Mouse (Mus musculus) myocyte (in vitro differentiated cells): Measurements from ENCODE around the gene Golph3l. TPM values are rescaled to one million over a fixed set of nuclear protein-coding genes. Genes with fewer than 3 reads are reported as not detected.

Experiments
- H3K27me3 ChIP-seq: one replicate; pipeline ENCODE4 v1.6.1; 2011; ENCODE audit not compliant: control insufficient read depth, insufficient read depth, insufficient read length
- H3K36me3 ChIP-seq: one replicate; pipeline ENCODE4 v1.6.1; 2011; ENCODE audit not compliant: control insufficient read depth, insufficient read depth
- H3K4me2 ChIP-seq: one replicate; pipeline ENCODE4 v1.6.1; 2011; ENCODE audit warnings: low read depth, control low read depth
- H3K4me3 ChIP-seq: one replicate; pipeline ENCODE4 v1.5.1; 2011; ENCODE audit warnings: mild to moderate bottlenecking, control low read depth, moderate library complexity
- H3K79me2 ChIP-seq: one replicate; pipeline ENCODE4 v1.6.1; 2011; ENCODE audit not compliant: control insufficient read depth, insufficient read depth
- H3ac ChIP-seq: one replicate; pipeline ENCODE4 v1.6.1; 2011; ENCODE audit not compliant: control insufficient read depth, insufficient read length
- CEBPB ChIP-seq: IDR thresholded peaks from 2 replicates; pipeline ENCODE4 v1.6.1; 2011; ENCODE audit warnings: mild to moderate bottlenecking, moderate library complexity; ENCODE audit not compliant: poor library complexity, insufficient read depth, severe bottlenecking
- E2F4 ChIP-seq: IDR thresholded peaks from one replicate; pipeline ENCODE4 v1.6.1; 2011; ENCODE audit warnings: mild to moderate bottlenecking, control low read depth, moderate library complexity; ENCODE audit not compliant: insufficient read depth
- MAX ChIP-seq: IDR thresholded peaks from one replicate; pipeline ENCODE4 v1.6.1; 2011; ENCODE audit warnings: low read depth, mild to moderate bottlenecking, control low read depth
- MYOD1 ChIP-seq, 3 experiments: IDR thresholded peaks; one replicate each; pipeline ENCODE4 v1.6.1; 2011; ENCODE audit warnings: control low read depth in 2 of 3, low read depth in 2 of 3, mild to moderate bottlenecking in 2 of 3, moderate library complexity in 1 of 3; ENCODE audit not compliant: insufficient read length in 2 of 3, control insufficient read depth in 1 of 3
- MYOG ChIP-seq, 3 experiments: IDR thresholded peaks; one replicate each; pipeline ENCODE4 v1.6.1; 2011; ENCODE audit warnings: control low read depth in 2 of 3, low read depth in 2 of 3, mild to moderate bottlenecking in 2 of 3; ENCODE audit not compliant: insufficient read length in 2 of 3, control insufficient read depth in 1 of 3, insufficient read depth in 1 of 3
- POLR2A ChIP-seq: IDR thresholded peaks from one replicate; pipeline ENCODE4 v1.6.1; 2011; ENCODE audit warnings: low read depth, mild to moderate bottlenecking, control low read depth, moderate library complexity; ENCODE audit not compliant: insufficient read length
- POLR2AphosphoS2 ChIP-seq: IDR thresholded peaks from one replicate; pipeline ENCODE4 v1.6.1; 2011; ENCODE audit warnings: low read depth, control low read depth; ENCODE audit not compliant: insufficient read length
- REST ChIP-seq: IDR thresholded peaks from one replicate; pipeline ENCODE4 v1.6.1; 2011; ENCODE audit warnings: mild to moderate bottlenecking, control low read depth, moderate library complexity; ENCODE audit not compliant: insufficient read depth, insufficient read length
- SRF ChIP-seq: IDR thresholded peaks from one replicate; pipeline ENCODE4 v1.6.1; 2011; ENCODE audit warnings: low read depth; ENCODE audit not compliant: control insufficient read depth, insufficient read length
- TCF12 ChIP-seq: IDR thresholded peaks from one replicate; pipeline ENCODE4 v1.6.1; 2011; ENCODE audit warnings: mild to moderate bottlenecking, control low read depth; ENCODE audit not compliant: poor library complexity, insufficient read depth, severe bottlenecking
- TCF3 ChIP-seq: IDR thresholded peaks from one replicate; pipeline ENCODE4 v1.6.1; 2011; ENCODE audit warnings: low read depth, control low read depth; ENCODE audit not compliant: insufficient read length
- USF1 ChIP-seq: IDR thresholded peaks from one replicate; pipeline ENCODE4 v1.6.1; 2011; ENCODE audit warnings: low read depth, mild to moderate bottlenecking, control low read depth, moderate library complexity
- polyA plus RNA-seq: library from polyadenylated mRNA; unstranded; fragments of >200 nt; fragmentation: generic; extraction: Trizol; gene quantifications from one replicate; pipeline ENCODE4 v1.2.1, GENCODE M21; 2012; ENCODE audit warnings: missing spikeins

Golph3l gene
- polyA plus RNA-seq, 1 experiment: 4.4 TPM

- H3K4me2 ChIP-seq: no peak overlapping the region
- no peaks in the 10 kb centered on the region for H3K79me2 ChIP-seq
- H3K4me3 ChIP-seq: no peak overlapping the region
- TF ChIP-seq TCF3 (no peak), POLR2AphosphoS2 (no peak), CEBPB (no peak), REST (no peak), MYOD1 (IDR thresholded peaks at IDR 0.05; ENCODE audit: control insufficient read depth in 1 of 3, insufficient read length in 2 of 3, low read depth in 2 of 3) (no peak), MAX (no peak), POLR2A (no peak), USF1 (no peak), E2F4 (no peak), MYOG (IDR thresholded peaks at IDR 0.05; ENCODE audit: control insufficient read depth in 1 of 3, insufficient read depth in 1 of 3, insufficient read length in 2 of 3, low read depth in 2 of 3) (no peak), SRF (no peak), TCF12 (no peak)
- H3K27me3 ChIP-seq: no peaks in the 10 kb centered on the region
- no peaks in the 10 kb centered on the region for H3K36me3 ChIP-seq
- H3ac ChIP-seq: no peak overlapping the region
Measured at GRCm38 (mm10) chr3:95569585-95569984, 19.1 kb upstream of the Golph3l start.

- Histone ChIP-seq H3K4me3 (peak overlapping the region; percentile 32), H3K27me3 (no peaks in the 10 kb centered on the region), H3K79me2 (peaks cover 4% of the 10 kb centered on the region), H3K36me3 (peaks cover 9% of the 10 kb centered on the region), H3ac (no peak overlapping the region), H3K4me2 (peak overlapping the region; percentile 70)
- TF ChIP-seq TCF12 (no peak), MAX (no peak), POLR2AphosphoS2 (no peak), POLR2A (no peak), MYOD1 (IDR thresholded peaks at IDR 0.05; ENCODE audit: control insufficient read depth in 1 of 3, insufficient read length in 2 of 3, low read depth in 2 of 3) (no peak), SRF (no peak)
Measured at GRCm38 (mm10) chr3:95587754-95588603, 755 bp upstream of the Golph3l start.

GRCm38 (mm10) chr3:95598734-95599133 lies 10.0 kb downstream of the Golph3l start:
- H3K4me2 ChIP-seq: no peak overlapping the region
- H3K4me3 ChIP-seq: no peak overlapping the region
- TF ChIP-seq CEBPB: no peak
- TF ChIP-seq TCF3: no peak
- no peak for TF ChIP-seq MYOD1 (IDR thresholded peaks at IDR 0.05; ENCODE audit: control insufficient read depth in 1 of 3, insufficient read length in 2 of 3, low read depth in 2 of 3)
- no peak for TF ChIP-seq REST
- no peak for TF ChIP-seq POLR2AphosphoS2
- TF ChIP-seq E2F4: no peak
- TF ChIP-seq USF1: no peak
- no peak for TF ChIP-seq POLR2A
- TF ChIP-seq MYOG (IDR thresholded peaks at IDR 0.05; ENCODE audit: control insufficient read depth in 1 of 3, insufficient read depth in 1 of 3, insufficient read length in 2 of 3, low read depth in 2 of 3): no peak
- TF ChIP-seq MAX: no peak
- no peak for TF ChIP-seq TCF12
- no peak for TF ChIP-seq SRF
- peaks cover 4% of the 10 kb centered on the region for H3K36me3 ChIP-seq
- H3ac ChIP-seq: no peak overlapping the region
- no peaks in the 10 kb centered on the region for H3K79me2 ChIP-seq
- H3K27me3 ChIP-seq: no peaks in the 10 kb centered on the region

GRCm38 (mm10) chr3:95601287-95601686 lies 12.6 kb downstream of the Golph3l start:
- no peaks in the 10 kb centered on the region for H3K27me3 ChIP-seq
- TF ChIP-seq TCF3 (no peak), E2F4 (no peak), MAX (no peak), SRF (no peak), CEBPB (no peak), MYOG (IDR thresholded peaks at IDR 0.05; ENCODE audit: control insufficient read depth in 1 of 3, insufficient read depth in 1 of 3, insufficient read length in 2 of 3, low read depth in 2 of 3) (no peak), TCF12 (no peak)
- H3K79me2 ChIP-seq: no peaks in the 10 kb centered on the region
- H3K4me2 ChIP-seq: no peak overlapping the region
- no peak overlapping the region for H3ac ChIP-seq
- H3K36me3 ChIP-seq: no peaks in the 10 kb centered on the region
- H3K4me3 ChIP-seq: no peak overlapping the region

GRCm38 (mm10) chr3:95606096-95606495 lies 17.4 kb downstream of the Golph3l start:
- no peak overlapping the region for H3ac ChIP-seq
- no peak overlapping the region for H3K4me2 ChIP-seq
- no peak for TF ChIP-seq MYOG (IDR thresholded peaks at IDR 0.05; ENCODE audit: control insufficient read depth in 1 of 3, insufficient read depth in 1 of 3, insufficient read length in 2 of 3, low read depth in 2 of 3)
- no peak for TF ChIP-seq E2F4
- TF ChIP-seq REST: no peak

More at GRCm38 (mm10) chr3:95606096-95606495, 17.4 kb downstream of the Golph3l start:
- H3K4me3 ChIP-seq: no peak overlapping the region
- H3K27me3 ChIP-seq: no peaks in the 10 kb centered on the region
- no peaks in the 10 kb centered on the region for H3K79me2 ChIP-seq
- no peaks in the 10 kb centered on the region for H3K36me3 ChIP-seq
